Mouse (Mus musculus): ENCODE results near the gene Ttpal. TPM values are rescaled to one million over a fixed set of nuclear protein-coding genes. Genes with fewer than 3 reads are reported as not detected.

Gene Ttpal
- polyA plus RNA-seq, 1 experiment from 2014 or later: 36.9 TPM

- no peaks in the 10 kb centered on the region for H3K9me3 ChIP-seq
- 83% methylated on average over 3 of the region's 3 CpGs for WGBS
- H3K36me3 ChIP-seq: no peaks in the 10 kb centered on the region
- no peak overlapping the region for H3K27ac ChIP-seq
- H3K4me1 ChIP-seq (replicated peaks): peaks cover 5% of the 10 kb centered on the region; the same call in 1 of the 2 replicates
- H3K4me3 ChIP-seq: no peak overlapping the region
- no peak for DNase-seq (ENCODE audit: low spot score)
- 0 out of 2 replicates have a peak, but pooled peaks cover 3% of the 10 kb centered on the region for H3K27me3 ChIP-seq (ENCODE audit: insufficient read depth, poor library complexity, severe bottlenecking)
Observed at GRCm38 (mm10) chr2:163596873-163597155, 5.3 kb upstream of the Ttpal start.

GRCm38 (mm10) chr2:163597661-163598060 is 4.5 kb upstream of the Ttpal start:
- Histone ChIP-seq H3K9me3 (no peaks in the 10 kb centered on the region), H3K27me3 (ENCODE audit: insufficient read depth, poor library complexity, severe bottlenecking) (0 out of 2 replicates have a peak, but pooled peaks cover 3% of the 10 kb centered on the region), H3K36me3 (no peaks in the 10 kb centered on the region), H3K27ac (no peak overlapping the region), H3K4me1 (replicated peaks) (peaks cover 7% of the 10 kb centered on the region), H3K4me3 (no peak overlapping the region)
- DNase-seq (ENCODE audit: low spot score): peak; percentile 10
- 55% methylated on average over 4 of the region's 4 CpGs for WGBS

- WGBS: 2% methylated on average over 1 of the region's 1 CpGs
- Histone ChIP-seq H3K9me3 (no peaks in the 10 kb centered on the region), H3K27me3 (ENCODE audit: insufficient read depth, poor library complexity, severe bottlenecking) (0 out of 2 replicates have a peak, but pooled peaks cover 3% of the 10 kb centered on the region), H3K36me3 (no peaks in the 10 kb centered on the region), H3K4me1 (replicated peaks) (peaks cover 16% of the 10 kb centered on the region), H3K4me3 (no peak overlapping the region), H3K27ac (no peak overlapping the region)
- peak; percentile 64 for DNase-seq (ENCODE audit: low spot score)
Observed at GRCm38 (mm10) chr2:163599226-163599625, 2.9 kb upstream of the Ttpal start.

GRCm38 (mm10) chr2:163601066-163601465 is 1.0 kb upstream of the Ttpal start:
- Histone ChIP-seq H3K4me3 (no peak overlapping the region), H3K27me3 (ENCODE audit: insufficient read depth, poor library complexity, severe bottlenecking) (no peaks in the 10 kb centered on the region), H3K36me3 (no peaks in the 10 kb centered on the region), H3K27ac (no peak overlapping the region), H3K9me3 (no peaks in the 10 kb centered on the region), H3K4me1 (replicated peaks) (peaks cover 16% of the 10 kb centered on the region)
- 90% methylated on average over 7 of the region's 7 CpGs for WGBS
- DNase-seq (ENCODE audit: low spot score): no peak

GRCm38 (mm10) chr2:163601712-163602100 is 408 bp upstream of the Ttpal start:
- 0 out of 2 replicates have a peak overlapping the region, but pooled peaks have one; percentile 42 for H3K27ac ChIP-seq
- H3K36me3 ChIP-seq: no peaks in the 10 kb centered on the region
- DNase-seq (ENCODE audit: low spot score): no peak
- H3K4me1 ChIP-seq (replicated peaks): peaks cover 16% of the 10 kb centered on the region
- no peaks in the 10 kb centered on the region for H3K9me3 ChIP-seq
- peak overlapping the region; percentile 93 for H3K4me3 ChIP-seq
- no peaks in the 10 kb centered on the region for H3K27me3 ChIP-seq (ENCODE audit: insufficient read depth, poor library complexity, severe bottlenecking)
- 80% methylated on average over 7 of the region's 7 CpGs for WGBS

GRCm38 (mm10) chr2:163606161-163606560 is 4.0 kb downstream of the Ttpal start:
- H3K27me3 ChIP-seq (ENCODE audit: insufficient read depth, poor library complexity, severe bottlenecking): no peaks in the 10 kb centered on the region
- no peaks in the 10 kb centered on the region for H3K9me3 ChIP-seq
- H3K4me1 ChIP-seq (replicated peaks): peaks cover 16% of the 10 kb centered on the region
- H3K27ac ChIP-seq: no peak overlapping the region
- 89% methylated on average over 7 of the region's 7 CpGs for WGBS
- no peak overlapping the region for H3K4me3 ChIP-seq
- no peak for DNase-seq (ENCODE audit: low spot score)
- peaks cover 30% of the 10 kb centered on the region for H3K36me3 ChIP-seq

- no peaks in the 10 kb centered on the region for H3K27me3 ChIP-seq (ENCODE audit: insufficient read depth, poor library complexity, severe bottlenecking)
- no peaks in the 10 kb centered on the region for H3K9me3 ChIP-seq
- no peak for DNase-seq (ENCODE audit: low spot score)
- H3K4me3 ChIP-seq: no peak overlapping the region
- 88% methylated on average over 7 of the region's 7 CpGs for WGBS
- peaks cover 5% of the 10 kb centered on the region for H3K4me1 ChIP-seq (replicated peaks)
- H3K27ac ChIP-seq: no peak overlapping the region
- peaks cover 46% of the 10 kb centered on the region for H3K36me3 ChIP-seq
Observed at GRCm38 (mm10) chr2:163608008-163608407, 5.9 kb downstream of the Ttpal start.

GRCm38 (mm10) chr2:163609281-163609975 is 7.3 kb downstream of the Ttpal start:
- Histone ChIP-seq H3K4me1 (replicated peaks) (no peaks in the 10 kb centered on the region), H3K27ac (no peak overlapping the region), H3K9me3 (no peaks in the 10 kb centered on the region; the same call in 1 of the 2 replicates), H3K27me3 (ENCODE audit: insufficient read depth, poor library complexity, severe bottlenecking) (no peaks in the 10 kb centered on the region), H3K36me3 (peaks cover 60% of the 10 kb centered on the region), H3K4me3 (no peak overlapping the region)
- no peak for DNase-seq (ENCODE audit: low spot score)
- 89% methylated on average over 12 of the region's 12 CpGs for WGBS

- H3K4me1 ChIP-seq (replicated peaks): no peaks in the 10 kb centered on the region
- WGBS: 75% methylated on average over 9 of the region's 9 CpGs
- H3K4me3 ChIP-seq: no peak overlapping the region
- no peaks in the 10 kb centered on the region; the same call in 1 of the 2 replicates for H3K9me3 ChIP-seq
- no peaks in the 10 kb centered on the region for H3K27me3 ChIP-seq (ENCODE audit: insufficient read depth, poor library complexity, severe bottlenecking)
- no peak for DNase-seq (ENCODE audit: low spot score)
- peaks cover 78% of the 10 kb centered on the region for H3K36me3 ChIP-seq
- no peak overlapping the region for H3K27ac ChIP-seq
Observed at GRCm38 (mm10) chr2:163611176-163611575, 9.1 kb downstream of the Ttpal start.

- Histone ChIP-seq H3K27me3 (ENCODE audit: insufficient read depth, poor library complexity, severe bottlenecking) (no peaks in the 10 kb centered on the region), H3K4me3 (no peak overlapping the region), H3K27ac (no peak overlapping the region), H3K36me3 (peaks cover 86% of the 10 kb centered on the region), H3K9me3 (no peaks in the 10 kb centered on the region; the same call in 1 of the 2 replicates), H3K4me1 (replicated peaks) (no peaks in the 10 kb centered on the region)
- DNase-seq (ENCODE audit: low spot score): no peak
- 96% methylated on average over 5 of the region's 5 CpGs for WGBS
Observed at GRCm38 (mm10) chr2:163613206-163613605, 11.1 kb downstream of the Ttpal start.

GRCm38 (mm10) chr2:163613990-163614389 is 11.9 kb downstream of the Ttpal start:
- H3K4me3 ChIP-seq: no peak overlapping the region
- WGBS: 91% methylated on average over 4 of the region's 4 CpGs
- H3K36me3 ChIP-seq: peaks cover 94% of the 10 kb centered on the region

GRCm38 (mm10) chr2:163615401-163615800 is 13.3 kb downstream of the Ttpal start:
- Histone ChIP-seq H3K27me3 (ENCODE audit: insufficient read depth, poor library complexity, severe bottlenecking) (no peaks in the 10 kb centered on the region), H3K4me3 (no peak overlapping the region), H3K4me1 (replicated peaks) (no peaks in the 10 kb centered on the region), H3K27ac (no peak overlapping the region), H3K9me3 (no peaks in the 10 kb centered on the region; the same call in 1 of the 2 replicates), H3K36me3 (peaks cover 98% of the 10 kb centered on the region)
- 96% methylated on average over 9 of the region's 9 CpGs for WGBS
- no peak for DNase-seq (ENCODE audit: low spot score)

More at GRCm38 (mm10) chr2:163613990-163614389, 11.9 kb downstream of the Ttpal start:
- H3K9me3 ChIP-seq: no peaks in the 10 kb centered on the region; the same call in 1 of the 2 replicates
- H3K27me3 ChIP-seq (ENCODE audit: insufficient read depth, poor library complexity, severe bottlenecking): no peaks in the 10 kb centered on the region
- H3K4me1 ChIP-seq (replicated peaks): no peaks in the 10 kb centered on the region
- no peak for DNase-seq (ENCODE audit: low spot score)
- H3K27ac ChIP-seq: no peak overlapping the region

- WGBS: 93% methylated on average over 4 of the region's 4 CpGs
- no peaks in the 10 kb centered on the region; the same call in 1 of the 2 replicates for H3K9me3 ChIP-seq
- H3K27ac ChIP-seq: no peak overlapping the region
- no peaks in the 10 kb centered on the region for H3K27me3 ChIP-seq (ENCODE audit: insufficient read depth, poor library complexity, severe bottlenecking)
- peaks cover 98% of the 10 kb centered on the region for H3K36me3 ChIP-seq
- no peaks in the 10 kb centered on the region for H3K4me1 ChIP-seq (replicated peaks)
- no peak overlapping the region for H3K4me3 ChIP-seq
- no peak for DNase-seq (ENCODE audit: low spot score)
Observed at GRCm38 (mm10) chr2:163615906-163616651, 14.0 kb downstream of the Ttpal start.

Measured in hindbrain, embryonic 10.5 days (tissue).